ENCODE assay signal across 9 mouse cellular contexts in genomic region chr19:16955231-16955612, GRCm38 (mm10). TPM values are rescaled to one million over a fixed set of nuclear protein-coding genes. Genes with fewer than 3 reads are reported as not detected.
DNase-seq lines count a peak whose midpoint lies in the region; ATAC-seq and TF ChIP-seq lines count a peak whose summit lies in the region.
"Had no signal": no experiment of that assay in that cellular context is flagged by ENCODE, and none has a peak within 500 bp of the region (broad histone marks: within the 10 kb centered on the region; RNA-seq: fewer than 3 reads in every experiment).

No protein-coding gene starts in this region.

- peaks cover 9% of the 10 kb centered on the region for H3K27me3 ChIP-seq in heart, embryonic 16.5 days (ENCODE audit: control insufficient read depth, insufficient read depth, low read length)
- no peaks in the 10 kb centered on the region for H3K27me3 ChIP-seq in forebrain, postnatal 0 days (ENCODE audit: insufficient read depth, low read length)
- H3K27me3 ChIP-seq in midbrain, embryonic 15.5 days (replicated peaks) = peaks cover 21% of the 10 kb centered on the region

- no peaks in the 10 kb centered on the region for H3K36me3 ChIP-seq in heart, embryonic 16.5 days (ENCODE audit: control insufficient read depth, insufficient read depth)
- H3K36me3 ChIP-seq in forebrain, postnatal 0 days (ENCODE audit: insufficient read depth) = no peaks in the 10 kb centered on the region
- H3K36me3 ChIP-seq in midbrain, embryonic 15.5 days (replicated peaks) = no peaks in the 10 kb centered on the region

- no peak for TF ChIP-seq POLR2A in cortical plate, adult 2 months (IDR thresholded peaks at IDR 0.05; ENCODE audit: extremely low read depth, insufficient read depth, low read length)

- no peak overlapping the region for H3K4me3 ChIP-seq in heart, embryonic 16.5 days (ENCODE audit: low read length)
- H3K4me3 ChIP-seq in cortical plate, adult 2 months (ENCODE audit: insufficient read depth, low read length) = peak overlapping the region; percentile 27; the same call in 1 of the 2 replicates
- peak overlapping the region; percentile 45 for H3K4me3 ChIP-seq in forebrain, postnatal 0 days (ENCODE audit: low read depth, low read length)
- H3K4me3 ChIP-seq in midbrain, embryonic 15.5 days = peak overlapping the region; percentile 50

- peaks cover 8% of the 10 kb centered on the region for H3K4me1 ChIP-seq in heart, embryonic 16.5 days (ENCODE audit: control insufficient read depth, insufficient read depth, low read length)
- H3K4me1 ChIP-seq in cortical plate, adult 2 months (ENCODE audit: control insufficient read depth, insufficient read depth, low read length) = no peaks in the 10 kb centered on the region
- H3K4me1 ChIP-seq in forebrain, postnatal 0 days (ENCODE audit: insufficient read depth) = 0 out of 2 replicates have a peak, but pooled peaks cover 4% of the 10 kb centered on the region
- peaks cover 16% of the 10 kb centered on the region for H3K4me1 ChIP-seq in midbrain, embryonic 15.5 days

- 47% methylated on average over 9 of the region's 9 CpGs for WGBS in heart, embryonic 16.5 days
- WGBS in forebrain, postnatal 0 days = 49% methylated on average over 9 of the region's 9 CpGs
- 51% methylated on average over 9 of the region's 9 CpGs for WGBS in midbrain, embryonic 15.5 days

- intact Hi-C loops in left cerebral cortex, postnatal 25 days (cut with DNase I) = no loop called here

- no peak for DNase-seq in heart, adult 18-20 months
- DNase-seq in forebrain, postnatal 0 days = no peak
- DNase-seq in cerebellum, postnatal 14 days = no peak
- no peak for DNase-seq in gastrocnemius, adult 18-20 months (ENCODE audit: low spot score)
- no peak for DNase-seq in left cerebral cortex, postnatal 25 days (ENCODE audit: low spot score in 2 of 2)

- peak overlapping the region; percentile 96 for H3K4me2 ChIP-seq in heart, embryonic 16.5 days (ENCODE audit: low read depth, low read length)
- H3K4me2 ChIP-seq in forebrain, postnatal 0 days (ENCODE audit: low read depth) = peak overlapping the region; percentile 97; the same call in 1 of the 2 replicates
- H3K4me2 ChIP-seq in midbrain, embryonic 15.5 days = peak overlapping the region; percentile 98

- H3K27ac ChIP-seq in heart, embryonic 16.5 days (ENCODE audit: low read length) = no peak overlapping the region
- no peak overlapping the region for H3K27ac ChIP-seq in cortical plate, adult 2 months (ENCODE audit: insufficient read depth, low read length)
- no peak overlapping the region for H3K27ac ChIP-seq in forebrain, postnatal 0 days (ENCODE audit: low read depth, low read length)
- no peak overlapping the region for H3K27ac ChIP-seq in midbrain, embryonic 15.5 days

- no peak overlapping the region for H3K9ac ChIP-seq in heart, embryonic 16.5 days (ENCODE audit: low read length)
- no peak overlapping the region for H3K9ac ChIP-seq in forebrain, postnatal 0 days
- H3K9ac ChIP-seq in midbrain, embryonic 15.5 days = no peak overlapping the region

- TF ChIP-seq CTCF in cortical plate, adult 2 months (IDR thresholded peaks at IDR 0.05; ENCODE audit: extremely low read depth, insufficient read depth, low read length) = no peak
- TF ChIP-seq CTCF in forebrain, postnatal 0 days (IDR thresholded peaks at IDR 0.05; ENCODE audit: low read depth) = no peak

- ATAC-seq in heart, embryonic 16.5 days (replicated peaks; ENCODE audit: extremely low read depth, insufficient read depth, low FRiP score) = no peak
- no peak; the same call in 1 of the 2 replicates for ATAC-seq in forebrain, postnatal 0 days
- ATAC-seq in midbrain, embryonic 15.5 days (replicated peaks) = peak; percentile 57; the same call in 1 of the 2 replicates
- ATAC-seq: CD4-positive, CD25-positive, alpha-beta regulatory T cell, adult 4 months had no signal

- no peaks in the 10 kb centered on the region for H3K9me3 ChIP-seq in heart, embryonic 16.5 days (replicated peaks; ENCODE audit: control insufficient read depth, low read length)
- no peaks in the 10 kb centered on the region for H3K9me3 ChIP-seq in forebrain, postnatal 0 days (ENCODE audit: low read length)
- H3K9me3 ChIP-seq in midbrain, embryonic 15.5 days = no peaks in the 10 kb centered on the region

RNA-seq across cellular contexts. Expression of gene Prune2, which starts 0.7 kb away (rescaled TPM):
- polyA plus RNA-seq in heart, embryonic 16.5 days (2015; fragmentation: Nextera tagmentation; extraction: Ambion mirVana) = 6.5 and 6.7 TPM in 2 replicates
- 10 to 100 TPM; 63.5 to 65.9 TPM for total RNA-seq in heart, adult 18-20 months (2021)
- polyA plus RNA-seq in cortical plate, adult 2 months (2012; rRNA removed) = 34.2 and 37.2 TPM in 2 replicates
- 11.8 and 13.1 TPM in 2 replicates for total RNA-seq in forebrain, postnatal 0 days (2014; rRNA removed)
- 5.4 and 7.2 TPM in 2 replicates for polyA plus RNA-seq in forebrain, postnatal 0 days (2015; fragmentation: Nextera tagmentation; extraction: Ambion mirVana)
- polyA plus RNA-seq in midbrain, embryonic 15.5 days (2015; fragmentation: Nextera tagmentation; extraction: Ambion mirVana) = 6.6 and 6.9 TPM in 2 replicates
- 10 to 100 TPM; 10.5 to 13.5 TPM for total RNA-seq in gastrocnemius, adult 18-20 months (2021)
- total RNA-seq in left cerebral cortex, postnatal 25 days (2021) = 10 to 100 TPM; 64.5 to 66.3 TPM
